Mouse (Mus musculus): ENCODE data around the gene Vmn1r127.
"Not testable (repeated sequence)": the region's sequence is repeated elsewhere in the genome, so short reads cannot be mapped to it uniquely, and the experiment has no call there.

Gene Vmn1r127

DNA sequence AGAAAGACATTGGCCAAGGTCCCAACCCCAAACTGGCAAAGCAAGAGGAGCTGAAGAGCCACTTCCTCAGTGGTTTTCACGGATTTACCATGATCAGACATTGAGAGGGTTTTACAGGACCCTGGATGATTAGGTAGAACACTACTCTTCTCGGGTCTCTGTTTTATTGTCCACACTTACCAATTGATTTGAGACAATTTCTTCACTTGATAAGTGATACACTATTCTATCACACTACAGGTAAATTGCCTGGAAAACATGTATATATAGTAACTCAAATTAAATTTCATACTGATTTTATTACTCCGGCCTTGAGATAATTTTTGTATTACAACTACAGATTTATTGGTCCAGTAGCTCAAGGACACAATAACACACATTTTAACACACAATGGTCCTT lies at the start of gene Vmn1r127:
Gene Vmn1r127 (minus strand): TSS at position 101 of the 400 bp plus-strand sequence.
- in situ Hi-C loops (cut with MboI; ENCODE audit: unreplicated experiment in 2 of 2): not testable (repeated sequence)

DNA sequence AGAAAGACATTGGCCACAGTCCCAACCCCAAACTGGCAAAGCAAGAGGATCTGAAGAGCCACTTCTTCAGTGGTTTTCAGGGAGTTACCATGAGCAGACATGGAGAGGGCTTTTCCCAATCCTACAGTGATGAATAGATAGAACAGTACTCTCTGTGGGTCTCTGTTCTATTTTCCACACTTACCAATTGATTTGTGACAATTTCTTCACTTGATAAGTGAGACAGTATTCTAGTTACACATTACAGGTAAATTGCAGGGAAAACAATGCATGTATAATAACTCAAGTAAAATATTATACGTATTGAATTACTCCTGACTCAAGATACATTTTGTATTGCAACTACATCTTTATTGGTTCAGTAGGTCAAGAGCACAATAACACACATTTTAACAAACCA lies 41.5 kb upstream of the Vmn1r127 start, which contains the start of gene Vmn1r129:
Gene Vmn1r129 (minus strand): TSS at position 101 of the 400 bp plus-strand sequence.
- in situ Hi-C loops (cut with MboI; ENCODE audit: unreplicated experiment in 2 of 2): not testable (repeated sequence)

GRCm38 (mm10) chr7:21349073-21349472 lies 29.4 kb upstream of the Vmn1r127 start, which contains the start of gene Vmn1r128:
TSS of gene Vmn1r128 (plus strand) at chr7:21349373.
- in situ Hi-C loops (cut with MboI; ENCODE audit: unreplicated experiment in 2 of 2): not testable (repeated sequence)

- in situ Hi-C loops (cut with MboI; ENCODE audit: unreplicated experiment in 2 of 2): not testable (repeated sequence)
These were observed 18.3 kb downstream of the Vmn1r127 start, which contains the start of gene Vmn1r126 for GRCm38 (mm10) chr7:21301367-21301766. TSS of gene Vmn1r126 (minus strand) at chr7:21301467.

- in situ Hi-C loops (cut with MboI; ENCODE audit: unreplicated experiment in 2 of 2): not testable (repeated sequence)
These were observed 47.8 kb downstream of the Vmn1r127 start, which contains the start of gene Vmn1r125 for GRCm38 (mm10) chr7:21271879-21272278. TSS of gene Vmn1r125 (plus strand) at chr7:21272179.
